Mouse (Mus musculus) heart, adult 2 months (tissue): Measurements from ENCODE around the gene Wdr77. TPM values are rescaled to one million over a fixed set of nuclear protein-coding genes. Genes with fewer than 3 reads are reported as not detected.

Experiments
- DNase-seq, 2 experiments: peaks; one replicate each; pipeline ENCODE4 v3.0.0; 2021
- H3K27ac ChIP-seq: fragments of 200-600 bp; 2 replicates; pipeline ENCODE4 v1.8.1; 2022
- H3K27me3 ChIP-seq: fragments of 200-500 bp; 2 replicates; pipeline ENCODE4 v1.6.1; 2012; ENCODE audit warnings: mild to moderate bottlenecking, low read length, inconsistent platforms, mixed read lengths; ENCODE audit not compliant: control insufficient read depth, insufficient read depth
- H3K36me3 ChIP-seq: fragments of 200-500 bp; 2 replicates; pipeline ENCODE4 v1.6.1; 2012; ENCODE audit warnings: low read length, inconsistent platforms; ENCODE audit not compliant: control insufficient read depth, insufficient read depth
- H3K4me1 ChIP-seq: fragments of 200-500 bp; 2 replicates; pipeline ENCODE4 v1.6.1; 2011; ENCODE audit warnings: low read length; ENCODE audit not compliant: control insufficient read depth, insufficient read depth
- H3K4me3 ChIP-seq: fragments of 200-600 bp; 2 replicates; pipeline ENCODE4 v1.8.1; 2022
- H3K79me2 ChIP-seq: fragments of 200-500 bp; replicated peaks from 2 replicates; pipeline ENCODE4 v1.6.1; 2012; ENCODE audit warnings: mild to moderate bottlenecking, inconsistent platforms, low read length, moderate library complexity, mixed read lengths; ENCODE audit not compliant: control insufficient read depth, insufficient read depth
- H3K9ac ChIP-seq: fragments of 200-500 bp; 2 replicates; pipeline ENCODE4 v1.6.1; 2012; ENCODE audit warnings: low read depth, mild to moderate bottlenecking, control low read depth, inconsistent platforms, low read length, mixed read lengths
- CTCF ChIP-seq: fragments of 200-600 bp; IDR thresholded peaks from 2 replicates; pipeline ENCODE4 v1.8.1; 2022; ENCODE audit warnings: antibody characterized with exemption, mild to moderate bottlenecking, moderate library complexity
- EP300 ChIP-seq: fragments of 200-500 bp; IDR thresholded peaks from 2 replicates; pipeline ENCODE4 v1.6.1; 2011; ENCODE audit warnings: low read depth, low read length, control low read depth; ENCODE audit not compliant: insufficient read depth
- POLR2A ChIP-seq: fragments of 200-500 bp; IDR thresholded peaks from 2 replicates; pipeline ENCODE4 v1.6.1; 2011; ENCODE audit warnings: mild to moderate bottlenecking, low read depth, low read length, control low read depth; ENCODE audit not compliant: insufficient read depth
- WGBS: fragments of 180-500 bp; shearing (Covaris S2); methylation state at CpG from one replicate; pipeline ENCODE4 v1.1.7; 2018; 5-methylcytosine and 5-hydroxymethylcytosine counted together
- intact Hi-C: fragments of 180-260 bp; cut with DNase I; formaldehyde crosslinking; loops from one replicate; pipeline ENCODE4 v1.15.1; 2025
- polyA plus RNA-seq: library from polyadenylated mRNA; depleted of rRNA; stranded (reverse); fragments of >200 nt; gene quantifications from 2 replicates; pipeline ENCODE4 v1.2.3, GENCODE M21; 2012
- total RNA-seq, 2 experiments: library from RNA; stranded (reverse); gene quantifications; 2 replicates each; pipeline ENCODE4 v1.2.3; 2021

The Wdr77 gene
- total and polyA plus RNA-seq, 3 experiments, result 37.8 to 40.9 (median 39.6) TPM

GRCm38 (mm10) chr3:105928195-105928569, 31.0 kb upstream of the Wdr77 start:
- 89% methylated on average over 3 of the region's 3 CpGs for WGBS
- DNase-seq, result no peak
- TF ChIP-seq EP300, result no peak
- no peak for TF ChIP-seq CTCF
- no peak for TF ChIP-seq POLR2A

GRCm38 (mm10) chr3:105928781-105929180, 30.4 kb upstream of the Wdr77 start:
- 85% methylated on average over 6 of the region's 6 CpGs for WGBS
- Histone ChIP-seq H3K4me3 (no peak overlapping the region), H3K79me2 (no peaks in the 10 kb centered on the region), H3K4me1 (no peaks in the 10 kb centered on the region), H3K9ac (no peak overlapping the region), H3K36me3 (no peaks in the 10 kb centered on the region), H3K27ac (no peak overlapping the region), H3K27me3 (no peaks in the 10 kb centered on the region)
- no peak for DNase-seq
- intact Hi-C loops, result no loop called here
- TF ChIP-seq CTCF (no peak), EP300 (no peak), POLR2A (no peak)

More at GRCm38 (mm10) chr3:105928195-105928569, 31.0 kb upstream of the Wdr77 start:
- intact Hi-C loops, result no loop called here
- Histone ChIP-seq H3K4me3 (no peak overlapping the region), H3K36me3 (no peaks in the 10 kb centered on the region), H3K27ac (no peak overlapping the region), H3K4me1 (no peaks in the 10 kb centered on the region), H3K27me3 (no peaks in the 10 kb centered on the region), H3K9ac (no peak overlapping the region), H3K79me2 (no peaks in the 10 kb centered on the region)

- peaks cover 2% of the 10 kb centered on the region for H3K4me1 ChIP-seq
- H3K36me3 ChIP-seq, result no peaks in the 10 kb centered on the region
- 74% methylated on average over 7 of the region's 7 CpGs for WGBS
- no peak overlapping the region for H3K4me3 ChIP-seq
- no peak overlapping the region for H3K9ac ChIP-seq
- intact Hi-C loops, result no loop called here
- DNase-seq, result no peak
- no peaks in the 10 kb centered on the region for H3K27me3 ChIP-seq
- H3K27ac ChIP-seq, result no peak overlapping the region
- no peaks in the 10 kb centered on the region for H3K79me2 ChIP-seq
- TF ChIP-seq CTCF (no peak), EP300 (no peak), POLR2A (no peak)
Measured at GRCm38 (mm10) chr3:105929821-105930220, 29.3 kb upstream of the Wdr77 start.

GRCm38 (mm10) chr3:105931095-105931494, 28.1 kb upstream of the Wdr77 start:
- Histone ChIP-seq H3K27me3 (no peaks in the 10 kb centered on the region), H3K36me3 (no peaks in the 10 kb centered on the region), H3K27ac (no peak overlapping the region), H3K4me1 (peaks cover 3% of the 10 kb centered on the region), H3K4me3 (no peak overlapping the region), H3K79me2 (no peaks in the 10 kb centered on the region), H3K9ac (no peak overlapping the region)
- no peak for DNase-seq
- intact Hi-C loops, result no loop called here
- no peak for TF ChIP-seq EP300
- TF ChIP-seq POLR2A, result no peak
- TF ChIP-seq CTCF, result no peak
- 72% methylated on average over 2 of the region's 2 CpGs for WGBS

- Histone ChIP-seq H3K4me1 (peaks cover 3% of the 10 kb centered on the region), H3K4me3 (no peak within 1 kb of the TSS), H3K27me3 (no peaks in the 10 kb centered on the region), H3K9ac (no peak within 1 kb of the TSS), H3K36me3 (no peaks in the 10 kb centered on the region), H3K79me2 (no peaks in the 10 kb centered on the region), H3K27ac (no peak within 1 kb of the TSS)
- DNase-seq, result no peak
- 50% methylated on average over 8 of the region's 8 CpGs for WGBS
- TF ChIP-seq CTCF, result no peak
- no peak for TF ChIP-seq EP300
- no peak for TF ChIP-seq POLR2A
- intact Hi-C loops, result no loop called here
Measured at GRCm38 (mm10) chr3:105932240-105933071, 26.7 kb upstream of the Wdr77 start, which contains the start of gene I830077J02Rik. Gene I830077J02Rik (minus strand): TSS chr3:105932664.

- TF ChIP-seq CTCF, result no peak
- no peak for TF ChIP-seq EP300
- no peak for TF ChIP-seq POLR2A
- Histone ChIP-seq H3K4me1 (peaks cover 3% of the 10 kb centered on the region), H3K36me3 (no peaks in the 10 kb centered on the region), H3K79me2 (no peaks in the 10 kb centered on the region), H3K27ac (no peak overlapping the region), H3K27me3 (no peaks in the 10 kb centered on the region), H3K4me3 (no peak overlapping the region), H3K9ac (no peak overlapping the region)
- WGBS, result 88% methylated on average over 6 of the region's 6 CpGs
- no peak for DNase-seq
- intact Hi-C loops, result no loop called here
Measured at GRCm38 (mm10) chr3:105933926-105934325, 25.2 kb upstream of the Wdr77 start.
